Mouse (Mus musculus) CD4-positive, CD25-positive, alpha-beta regulatory T cell (primary cell): ENCODE data around the gene Vmn2r80. TPM values are rescaled to one million over a fixed set of nuclear protein-coding genes. Genes with fewer than 3 reads are reported as not detected.

Experiments used
- polyA plus RNA-seq: library from polyadenylated mRNA; unstranded; fragments of 100-300 nt; shearing (Covaris generic); gene quantifications from one replicate; pipeline ENCODE4 v1.2.1, GENCODE M21; 2017

The Vmn2r80 gene
- not detected for polyA plus RNA-seq

DNA sequence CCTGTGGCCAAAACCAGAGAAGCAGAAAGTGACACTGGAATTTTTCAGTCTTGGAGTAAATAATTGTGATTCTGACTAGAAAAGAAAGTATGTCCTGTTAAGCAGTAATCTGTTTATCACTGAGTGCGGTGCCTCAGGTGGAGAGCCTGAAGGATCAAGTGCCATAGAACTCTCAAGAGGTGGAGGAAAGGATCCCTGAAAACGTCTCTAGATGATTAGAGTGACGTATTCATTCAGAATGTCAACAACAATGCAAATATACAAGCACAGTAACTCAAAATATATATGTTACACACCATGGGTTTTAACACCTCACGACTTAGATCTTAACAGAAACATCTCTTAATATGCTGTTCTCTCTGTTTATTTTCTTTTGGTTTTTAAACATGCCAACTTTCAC, at the start of gene Vmn2r80:
Gene Vmn2r80 (plus strand): TSS at position 301 of the 400 bp plus-strand sequence.

Other genes starting within 250 kb of the Vmn2r80 start
- gene Olfr1354, start 235.6 kb upstream of the Vmn2r80 start, polyA plus RNA-seq = not detected
- gene Olfr8, start 198.1 kb upstream of the Vmn2r80 start, polyA plus RNA-seq = not detected
- not detected for gene Olfr1353, start 185.5 kb upstream of the Vmn2r80 start, polyA plus RNA-seq
- not detected for gene Olfr1352, start 167.7 kb upstream of the Vmn2r80 start, polyA plus RNA-seq
- not detected for gene Olfr1351, start 136.3 kb upstream of the Vmn2r80 start, polyA plus RNA-seq
- 0.11 TPM for gene Olfr57, start 120.0 kb upstream of the Vmn2r80 start, polyA plus RNA-seq
- 23.9 TPM for gene 2610008E11Rik, start 51.2 kb upstream of the Vmn2r80 start, polyA plus RNA-seq
- gene Vmn2r81, start 98.9 kb downstream of the Vmn2r80 start, polyA plus RNA-seq = not detected
- 0.08 TPM for gene Vmn2r82, start 207.8 kb downstream of the Vmn2r80 start, polyA plus RNA-seq